Mouse (Mus musculus) gonadal fat pad, adult 2 months (tissue): ENCODE measurements around the gene Alg14. TPM values are rescaled to one million over a fixed set of nuclear protein-coding genes. Genes with fewer than 3 reads are reported as not detected.
A peak's percentile ranks its signal among the peaks of the same experiment; 100 is the strongest.

Source experiments
- DNase-seq: peaks from one replicate; pipeline ENCODE4 v3.0.0-alpha.2; 2012; ENCODE audit warnings: low read depth
- polyA plus RNA-seq: library from polyadenylated mRNA; depleted of rRNA; stranded (reverse); fragments of >200 nt; gene quantifications from 2 replicates; pipeline ENCODE4 v1.2.3, GENCODE M21; 2012; rRNA removed

Alg14 gene
- 16.5 and 21.4 TPM in 2 replicates for polyA plus RNA-seq

DNA sequence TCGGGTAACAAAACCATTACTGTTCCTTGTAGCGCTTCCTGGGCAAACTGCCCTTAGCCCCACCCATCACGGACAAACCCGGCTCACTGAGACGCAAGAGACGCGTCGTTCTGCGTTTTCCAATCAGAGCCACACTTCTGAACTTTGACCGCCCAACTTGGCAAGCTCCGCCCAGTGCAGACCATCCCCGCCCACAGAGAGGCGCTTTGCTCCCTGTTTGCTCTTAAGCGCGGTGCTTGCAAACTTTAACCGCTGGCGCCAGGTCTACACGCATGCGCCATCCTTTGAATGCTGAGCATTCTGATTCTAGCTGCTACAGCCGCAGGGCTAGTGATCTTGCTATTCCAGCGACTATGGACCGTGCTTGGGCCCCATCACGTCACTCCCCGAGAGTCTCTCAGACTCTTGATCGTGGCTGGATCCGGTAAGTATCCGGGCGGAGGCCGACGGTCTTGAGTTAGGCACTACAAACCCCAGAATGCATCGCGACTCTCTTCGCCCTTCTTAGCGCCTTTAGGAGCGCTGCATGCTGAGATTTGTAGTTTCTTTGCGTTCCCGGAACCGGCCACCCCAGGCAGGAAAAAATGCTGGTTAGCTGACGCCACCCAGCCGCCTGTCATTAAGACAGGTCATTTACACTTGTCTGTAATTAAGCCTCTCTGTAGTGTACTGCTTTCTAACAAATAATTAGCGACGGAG is at the start of gene Alg14:
TSS of gene Alg14 (plus strand) at position 214 of the 699 bp plus-strand sequence.
- peak; percentile 94 for DNase-seq

DNA sequence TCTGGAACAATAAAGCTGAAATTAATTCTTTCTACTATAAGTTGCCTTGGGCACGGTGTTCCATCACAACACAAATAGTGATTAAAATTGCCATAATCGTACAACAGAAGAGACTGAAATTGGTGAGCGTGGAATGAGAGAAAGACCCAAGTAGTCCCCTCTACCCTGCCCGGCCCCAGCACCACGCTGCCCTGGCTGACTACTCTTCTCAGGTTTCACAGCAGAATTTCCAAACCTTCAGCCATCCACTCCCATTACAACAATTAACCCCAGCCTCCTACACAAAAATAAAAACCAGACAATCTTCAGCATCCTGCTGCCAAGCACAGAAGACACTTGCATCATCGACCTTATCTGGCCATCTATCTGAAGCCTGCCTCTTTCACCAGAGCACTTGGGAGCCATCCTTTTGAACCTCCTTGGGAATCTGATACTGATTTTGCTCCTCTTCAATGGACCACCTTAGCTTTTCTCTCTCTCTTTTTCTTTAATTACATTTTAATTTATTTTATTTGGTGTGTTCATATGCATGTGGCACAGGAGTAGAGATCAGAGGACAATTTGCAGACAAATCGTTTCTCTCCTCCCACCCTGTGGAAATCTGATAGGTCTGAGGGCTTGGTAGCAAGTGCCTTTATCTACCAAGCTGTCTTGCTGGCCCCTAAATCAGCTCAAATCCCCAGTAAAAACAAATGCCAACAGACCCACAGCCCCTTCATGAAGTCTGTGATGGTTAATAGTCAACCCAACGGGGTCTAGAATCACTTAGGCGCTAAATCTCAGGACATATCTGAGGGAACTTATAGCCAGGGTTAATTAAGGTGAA is 49.2 kb upstream of the Alg14 start:
- peak; percentile 73 for DNase-seq

DNA sequence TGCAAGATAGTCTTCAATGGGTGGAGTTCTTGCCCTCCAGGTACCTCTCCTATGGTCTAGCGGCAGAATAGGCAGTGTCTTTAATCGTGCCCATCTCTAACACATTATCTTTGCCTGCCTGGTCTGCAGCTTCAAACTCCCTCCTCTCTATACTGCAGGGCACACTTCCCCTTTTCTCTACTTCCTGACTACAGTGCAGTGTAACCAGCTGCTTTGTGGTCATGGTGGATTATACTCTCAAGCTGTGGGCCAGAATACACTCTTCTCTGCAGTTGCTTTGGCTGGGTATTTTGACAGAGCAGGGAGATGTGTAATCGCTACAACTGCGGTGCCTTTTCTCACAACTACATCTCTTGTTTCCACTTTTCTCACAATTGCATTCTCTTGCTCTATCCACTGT is 48.6 kb upstream of the Alg14 start:
- DNase-seq: peak; percentile 88

DNA sequence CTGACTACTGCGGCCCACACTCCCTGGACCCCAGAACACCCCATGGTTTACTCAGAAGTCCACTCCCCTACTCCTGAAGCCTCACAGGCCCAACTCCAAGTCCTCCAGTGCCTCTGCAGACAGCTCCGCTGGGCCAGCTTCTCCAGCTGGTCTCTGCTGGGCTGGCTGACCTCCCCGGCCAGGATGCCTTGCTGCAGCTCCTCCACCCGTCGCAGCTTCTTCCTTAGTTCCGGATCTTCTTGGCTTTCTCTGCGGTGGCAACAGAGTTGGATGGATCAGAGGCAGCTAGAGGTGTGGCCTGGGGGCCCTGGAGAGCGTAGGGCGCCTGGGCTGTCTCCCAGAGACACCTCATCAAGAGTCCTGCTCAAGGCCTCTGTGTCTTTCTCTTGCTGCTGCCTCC is 41.5 kb upstream of the Alg14 start:
- no peak for DNase-seq

DNA sequence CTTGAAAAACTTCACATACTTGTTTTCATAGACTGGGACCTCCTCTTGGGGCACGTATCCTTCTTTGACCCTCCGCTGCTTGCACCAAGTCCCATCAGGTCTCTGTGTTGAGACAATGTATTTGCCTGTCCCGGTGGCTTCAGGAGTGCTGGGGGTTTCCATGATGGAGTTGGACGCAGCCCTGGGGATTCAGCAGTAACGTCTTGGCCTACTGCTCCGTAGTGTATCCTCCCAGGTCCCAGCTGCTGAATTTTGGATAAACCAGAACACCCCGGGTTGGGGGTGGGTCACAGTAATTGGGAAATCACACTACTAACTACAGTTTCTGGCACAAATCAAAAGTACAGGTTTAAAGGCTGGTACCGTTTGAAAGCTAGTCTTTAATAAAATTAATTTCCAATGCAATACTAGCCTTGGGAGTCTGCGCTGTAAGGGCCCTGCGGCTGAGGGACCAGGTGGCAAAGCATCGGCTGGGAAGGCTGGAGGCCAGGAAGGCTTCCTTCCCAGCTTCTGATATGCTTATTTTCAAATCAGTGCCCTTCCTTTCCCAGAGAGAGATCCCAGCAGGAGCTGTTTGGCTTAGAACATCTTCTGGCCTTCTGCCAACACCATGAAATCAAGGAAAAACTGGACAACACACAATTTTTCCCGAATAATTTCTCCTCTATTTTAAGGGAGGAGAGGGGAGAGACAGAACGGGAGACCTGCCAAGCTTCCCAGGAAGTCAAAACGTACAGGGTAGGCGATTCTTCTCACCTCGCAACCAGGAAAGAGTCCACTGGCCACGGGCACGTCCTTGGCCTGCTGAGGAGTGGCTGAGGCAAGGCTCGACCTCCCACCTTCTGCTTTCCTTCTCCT is 40.8 kb upstream of the Alg14 start:
- DNase-seq: no peak

DNA sequence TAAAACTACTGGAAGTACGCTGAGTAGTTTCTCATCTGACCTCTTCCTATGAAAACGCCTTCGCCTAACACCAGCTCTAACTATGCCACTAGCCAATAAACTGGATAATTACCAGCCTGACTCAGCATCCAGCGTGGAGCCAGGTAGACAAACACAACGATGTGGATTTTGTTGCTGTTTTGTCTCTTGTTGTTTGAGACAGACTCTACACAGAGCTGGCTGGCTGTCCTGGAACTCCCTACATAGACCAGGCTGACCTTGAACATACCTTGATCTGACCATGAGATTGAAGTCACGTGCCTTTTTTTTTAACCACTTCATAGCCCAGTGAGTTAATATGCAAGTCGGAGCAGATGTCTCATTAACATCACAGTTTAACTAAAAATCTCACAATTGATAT is 36.1 kb upstream of the Alg14 start:
- no peak for DNase-seq

DNA sequence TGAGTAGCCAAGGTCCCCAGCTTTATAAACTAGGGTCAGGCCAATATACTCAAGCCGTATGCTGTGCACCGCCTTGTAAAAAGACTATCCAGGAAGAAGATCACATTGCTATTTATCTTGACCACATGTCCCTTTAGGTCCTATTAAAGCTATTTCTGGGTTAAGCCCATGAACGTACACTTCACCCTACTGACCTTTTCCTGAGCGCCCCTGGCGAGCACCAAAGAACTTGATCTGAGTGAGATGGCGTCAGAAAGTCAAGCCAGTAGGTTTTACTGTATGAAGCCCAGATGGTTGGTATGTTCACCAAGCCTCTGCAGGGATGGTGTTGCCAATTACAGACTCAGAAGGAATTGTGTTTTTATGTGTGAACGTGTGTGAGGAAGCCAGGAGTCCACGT is 35.4 kb upstream of the Alg14 start:
- DNase-seq: no peak

DNA sequence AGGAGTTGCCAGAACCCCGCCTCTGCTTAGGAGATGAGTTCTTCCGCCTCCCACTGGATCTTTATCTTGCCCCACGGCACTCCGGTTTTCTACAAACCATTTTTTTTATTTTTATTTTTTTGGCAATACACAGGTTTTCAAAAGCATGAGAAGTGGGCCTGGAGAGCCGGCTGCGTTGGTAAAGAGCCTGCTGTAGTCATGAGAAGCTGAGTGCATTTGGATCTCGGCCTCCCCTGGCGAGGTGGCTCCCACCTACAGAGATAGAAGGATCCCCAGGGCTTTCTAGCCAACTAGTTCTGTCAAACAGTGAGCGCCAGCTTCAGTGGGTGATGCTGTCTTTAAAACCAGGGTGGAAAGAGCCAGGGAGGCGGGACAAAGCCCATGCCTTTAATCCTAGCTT is 34.2 kb upstream of the Alg14 start:
- DNase-seq: no peak

DNA sequence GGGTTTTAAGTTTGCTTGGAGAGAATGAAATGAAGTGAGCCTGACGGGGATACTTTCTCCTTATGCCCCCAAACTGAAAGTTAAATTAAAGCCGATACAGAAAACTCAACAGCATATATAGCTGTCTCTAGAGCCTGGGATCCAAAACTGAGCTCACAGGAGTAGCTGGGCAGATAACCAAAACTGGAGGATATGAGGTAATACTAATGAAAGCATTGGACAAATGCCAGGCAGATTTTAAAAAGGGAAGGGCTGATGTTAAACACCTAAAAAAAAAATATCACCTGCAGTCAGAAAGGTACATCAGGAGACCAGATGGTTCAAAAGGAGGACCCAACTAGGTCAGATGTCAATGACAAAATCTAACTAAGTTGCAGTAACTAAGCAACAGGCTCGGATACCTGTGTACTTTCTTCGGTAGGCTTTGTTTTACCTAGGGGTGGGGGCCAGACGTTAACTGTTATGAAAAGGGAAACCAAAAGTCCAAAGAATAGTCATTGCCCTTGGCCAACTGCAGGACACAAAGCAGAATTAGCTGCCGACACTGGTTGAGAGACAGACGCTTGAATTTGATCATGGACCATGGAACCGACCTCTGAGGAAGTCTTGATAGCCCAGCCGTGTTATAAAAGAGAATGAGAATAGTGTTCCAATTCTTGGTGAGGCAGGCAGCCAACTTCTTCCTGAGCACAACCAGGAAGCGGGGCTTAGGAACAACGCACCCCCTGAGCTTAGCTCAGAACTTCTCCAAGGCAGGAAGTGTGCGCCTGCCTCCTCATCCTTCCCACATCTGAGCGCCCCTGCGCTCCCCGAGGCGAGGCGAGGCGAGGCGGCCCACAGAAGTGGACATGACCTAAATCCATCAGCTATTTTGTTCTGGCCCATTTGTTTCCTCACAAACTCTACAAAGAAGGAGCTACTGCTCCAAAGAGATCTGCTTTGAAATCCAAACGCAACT is 32.8 kb upstream of the Alg14 start:
- no peak for DNase-seq

DNA sequence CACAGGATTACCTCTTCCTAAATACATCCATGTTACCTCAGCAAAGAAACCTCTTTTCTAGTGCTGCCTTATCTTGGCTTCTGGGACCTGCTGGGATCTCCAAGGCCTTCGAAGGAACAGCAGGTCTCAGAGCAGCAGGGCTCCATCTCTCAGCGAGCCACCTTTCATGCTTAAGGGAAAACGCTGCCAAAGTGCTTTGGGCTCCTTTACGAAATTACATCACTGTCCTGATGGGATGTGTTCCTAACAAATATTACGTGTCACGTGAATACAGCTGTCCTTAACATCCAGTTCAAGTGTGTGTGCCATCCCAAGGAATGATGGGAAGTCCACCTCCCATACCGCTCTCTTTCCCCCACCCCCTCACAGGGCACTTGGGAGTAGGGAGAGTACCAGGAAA is 31.5 kb upstream of the Alg14 start:
- no peak for DNase-seq

DNA sequence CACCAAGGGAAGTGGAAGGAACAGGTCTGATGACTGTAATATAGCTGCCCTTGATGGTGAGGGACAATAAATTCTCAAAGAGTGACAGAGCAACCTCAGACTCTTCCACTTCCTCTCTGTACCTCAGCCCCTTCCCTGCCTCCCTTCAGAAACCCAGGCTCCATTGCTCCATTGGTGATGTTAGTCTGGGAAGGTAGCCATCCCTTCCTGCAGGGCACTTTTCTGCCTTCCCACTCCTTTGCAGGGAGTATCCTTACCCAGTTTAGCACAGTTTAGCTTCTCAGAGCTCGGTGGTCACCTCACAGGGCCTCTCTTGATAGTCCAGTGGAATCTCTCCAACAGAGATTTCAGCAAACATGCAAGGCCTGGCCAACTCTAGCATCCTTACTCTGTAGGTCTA is 30.7 kb upstream of the Alg14 start:
- no peak for DNase-seq

DNA sequence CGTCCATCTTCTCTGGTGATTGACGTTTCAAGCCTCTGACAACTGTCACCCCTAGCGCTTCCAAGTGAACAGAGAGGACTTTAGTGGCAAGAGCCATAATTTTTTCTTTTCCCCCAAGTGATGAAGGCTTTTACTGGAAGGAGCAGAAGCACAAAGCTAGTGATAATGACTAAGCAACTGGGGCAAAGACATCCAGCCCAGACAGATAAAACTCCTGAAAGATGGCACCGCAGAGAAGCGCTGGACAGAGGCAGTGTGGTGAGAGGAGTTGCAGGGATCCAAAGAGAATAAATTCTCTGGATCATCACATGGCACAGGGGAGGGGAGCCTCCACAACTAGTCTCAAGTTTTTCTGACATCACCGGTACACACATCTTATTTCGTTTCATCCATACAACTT is 30.3 kb upstream of the Alg14 start:
- DNase-seq: no peak

DNA sequence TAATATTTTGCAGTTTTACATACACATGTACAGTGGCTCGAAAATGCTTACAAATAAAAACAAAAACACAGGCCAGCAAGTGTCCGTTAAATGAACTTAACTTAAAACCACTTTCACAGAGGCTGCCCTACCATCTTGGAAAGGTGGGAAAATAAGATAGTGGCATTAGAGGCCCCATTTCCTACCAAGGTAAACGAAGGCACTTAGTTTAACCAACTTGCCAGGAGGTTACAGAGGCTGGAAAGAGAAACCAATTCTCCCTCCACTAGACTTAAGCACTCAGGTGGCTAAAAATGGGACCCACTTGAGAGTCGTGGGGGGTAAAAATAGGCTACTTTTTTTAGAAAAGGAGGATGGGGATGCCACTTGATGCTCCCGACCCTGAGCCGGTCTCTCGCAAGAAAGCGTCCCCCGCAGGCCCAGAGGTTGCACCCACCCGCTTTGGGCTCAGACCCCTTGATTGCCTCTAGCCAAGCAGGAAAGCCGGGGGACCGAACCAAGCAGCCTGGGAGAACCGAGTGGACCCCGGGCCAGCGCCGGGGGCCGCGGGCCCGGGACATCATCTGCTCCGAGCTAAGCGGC is 29.5 kb upstream of the Alg14 start:
- DNase-seq: no peak

DNA sequence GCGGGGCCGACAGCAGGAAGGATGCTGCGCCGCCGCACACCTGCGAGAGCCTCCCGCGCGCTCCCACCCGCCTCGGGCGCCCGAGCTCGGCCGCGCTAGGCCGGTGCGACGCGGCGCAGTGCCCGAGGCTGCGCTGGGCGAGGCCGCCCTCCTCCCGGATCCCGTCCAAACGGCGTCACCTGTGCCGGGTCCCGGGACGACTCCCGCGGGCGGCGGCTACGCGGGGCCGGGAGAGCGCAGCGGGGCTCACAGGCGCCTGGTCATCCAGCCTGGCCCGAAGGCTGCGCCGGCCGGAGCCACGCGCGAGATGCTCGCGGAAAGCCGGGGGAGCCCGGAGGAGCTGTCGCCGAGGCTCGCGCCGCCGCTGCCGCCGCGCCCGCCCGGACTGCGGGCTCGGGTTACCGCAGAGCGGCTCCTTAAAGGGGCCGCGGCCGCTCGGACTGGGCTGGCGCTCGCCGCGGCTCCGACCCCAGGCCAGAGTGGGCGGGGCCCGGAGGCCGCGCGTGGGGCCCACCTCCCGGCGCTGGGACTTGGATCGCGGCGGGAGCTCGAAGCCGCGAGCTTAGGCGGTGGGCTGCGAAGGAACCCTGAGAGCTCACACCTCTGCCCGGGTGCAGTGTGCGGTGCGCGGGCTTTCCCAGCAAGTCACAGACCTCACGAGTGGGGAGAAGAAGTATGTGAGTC is 28.9 kb upstream of the Alg14 start:
- DNase-seq: no peak

DNA sequence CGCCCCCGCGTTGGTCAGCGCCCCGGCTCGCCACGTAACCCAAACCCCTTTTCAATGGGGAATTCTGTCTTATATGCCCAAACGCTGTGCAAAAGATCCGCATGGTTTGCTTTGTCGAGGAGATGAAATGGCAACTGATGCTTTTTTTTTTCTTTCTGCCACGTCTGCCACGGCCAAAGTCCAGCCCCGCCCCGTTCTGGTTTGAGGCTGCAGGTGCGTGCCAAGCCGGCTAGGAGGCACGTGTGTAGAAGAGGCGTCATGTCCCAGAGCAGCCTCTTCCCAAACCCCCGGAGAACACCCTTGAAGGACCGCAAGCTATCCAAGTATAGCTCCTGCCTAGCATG is 28.4 kb upstream of the Alg14 start:
- DNase-seq: no peak

DNA sequence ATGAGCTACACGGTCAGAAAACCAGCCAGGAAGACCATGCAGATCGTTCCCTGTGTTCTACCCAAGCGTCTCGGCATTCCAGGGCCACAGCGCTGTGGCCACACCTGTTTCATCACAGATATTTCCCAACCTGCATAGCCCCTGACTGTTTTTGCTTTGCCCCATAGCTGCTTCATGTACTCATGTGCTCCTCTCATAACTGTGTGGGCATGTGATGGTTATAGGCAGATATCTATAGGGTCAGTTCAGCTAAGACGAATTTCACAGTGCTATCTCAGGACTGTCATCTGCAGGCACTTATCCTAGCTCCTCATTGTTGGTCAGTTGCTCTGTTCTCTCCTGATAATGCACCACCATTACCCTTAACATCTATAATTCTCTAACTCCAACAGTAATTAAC is 27.3 kb upstream of the Alg14 start:
- DNase-seq: no peak

DNA sequence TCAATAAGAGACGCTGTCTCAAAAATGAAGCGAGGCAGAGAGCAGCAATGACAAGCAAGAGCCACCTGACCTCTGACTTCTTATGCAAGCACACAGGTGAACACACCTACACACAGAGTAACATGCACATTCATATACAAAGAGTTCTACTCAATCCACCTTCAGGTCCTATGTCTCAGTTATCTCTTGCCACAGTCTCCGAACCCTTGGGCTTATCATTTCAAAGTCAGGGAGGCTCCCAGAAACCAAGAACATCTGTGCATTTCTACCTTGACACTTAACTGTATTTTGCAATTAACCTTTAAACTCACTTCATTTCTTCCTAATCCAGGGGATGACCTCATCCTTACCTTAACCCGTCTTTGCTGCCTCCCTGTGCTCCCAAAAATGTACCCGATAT is 24.3 kb upstream of the Alg14 start:
- no peak for DNase-seq

DNA sequence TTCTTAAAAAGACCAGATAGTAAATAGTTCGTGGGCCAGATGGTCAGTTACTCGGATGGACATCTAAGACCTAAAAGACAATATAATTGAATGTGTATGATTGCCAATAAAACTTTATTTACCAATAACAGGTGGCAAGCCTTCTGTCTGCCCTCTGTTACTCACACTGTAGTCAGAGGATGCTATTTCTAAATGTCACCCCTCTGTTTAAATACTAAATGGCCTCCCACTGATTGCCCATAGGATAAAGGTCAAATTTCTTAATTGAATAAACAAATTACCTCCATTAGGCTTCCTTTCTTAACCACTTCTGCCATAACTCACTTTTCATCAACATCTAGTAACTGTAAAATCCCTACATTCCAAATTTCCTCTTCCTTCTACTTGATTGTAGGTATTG is 19.0 kb upstream of the Alg14 start:
- DNase-seq: no peak

DNA sequence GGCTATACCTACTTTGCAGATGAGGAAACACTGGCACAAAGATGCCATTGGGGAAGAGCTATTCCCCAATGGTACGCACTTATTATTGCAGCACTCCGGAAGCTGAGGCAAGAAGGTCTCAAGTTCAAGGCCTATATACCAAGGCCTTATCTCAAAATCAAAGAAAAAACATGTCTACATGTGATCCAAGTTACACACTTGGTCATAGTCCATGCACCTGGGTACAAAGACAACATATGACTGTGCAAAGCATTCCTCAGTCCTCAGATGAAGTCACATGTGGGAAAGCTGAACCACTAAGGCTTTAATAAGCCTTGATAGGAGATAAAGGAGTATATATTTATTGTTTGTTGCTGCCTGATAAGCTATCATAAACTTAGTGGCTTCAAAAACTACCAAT is 17.6 kb upstream of the Alg14 start:
- no peak for DNase-seq

DNA sequence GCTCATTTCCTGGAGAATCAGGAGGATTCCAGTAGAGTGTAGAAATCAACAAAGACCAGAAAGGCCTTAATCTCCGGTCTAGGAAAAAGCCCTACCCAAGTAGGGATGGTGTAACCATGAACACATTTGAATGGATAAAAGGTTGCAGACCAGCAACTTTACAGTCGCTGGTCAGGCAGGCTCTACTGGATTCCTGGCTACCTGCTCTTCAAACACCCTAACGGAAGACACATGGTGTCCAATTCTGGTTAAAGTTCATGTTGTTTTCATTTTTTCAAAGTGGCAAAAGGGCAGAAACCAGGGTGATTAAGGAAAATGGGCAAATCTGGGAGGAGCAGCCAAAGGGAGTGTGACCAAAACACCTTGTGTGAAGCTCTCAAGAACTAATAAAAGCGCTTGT is 14.6 kb upstream of the Alg14 start:
- DNase-seq: no peak

DNA sequence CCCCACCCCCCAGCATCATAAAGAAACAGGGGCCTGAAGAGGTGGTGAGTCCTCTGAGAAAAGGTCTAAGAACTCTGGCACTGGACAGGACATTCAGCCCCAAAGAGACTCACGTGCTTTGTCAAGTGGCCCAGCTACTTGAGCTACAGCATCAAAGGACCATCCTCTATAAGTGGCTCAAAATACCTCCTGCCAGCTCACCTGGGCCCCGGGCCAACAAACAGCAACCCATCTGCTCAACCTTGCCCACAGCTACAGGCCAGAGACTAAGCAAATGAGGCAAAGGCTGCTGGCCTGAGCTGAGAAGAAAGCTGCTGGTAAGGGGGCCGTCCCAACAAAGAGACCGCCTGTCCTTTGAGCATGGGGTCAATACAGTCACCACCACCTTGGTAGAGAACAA is 14.0 kb upstream of the Alg14 start:
- no peak for DNase-seq
